Comparison of ENCODE assay signal across 34 mouse cellular contexts in genomic region chr12:116270538-116270937, GRCm38 (mm10). TPM values are rescaled to one million over a fixed set of nuclear protein-coding genes. Genes with fewer than 3 reads are reported as not detected.
"Had no signal": no experiment of that assay in that cellular context is flagged by ENCODE, and none has a peak within 500 bp of the region (broad histone marks: within the 10 kb centered on the region; RNA-seq: fewer than 3 reads in every experiment).

No protein-coding gene starts in this region.

- H3K9ac ChIP-seq: heart, embryonic 13.5 days; heart, embryonic 15.5 days; hindbrain, embryonic 13.5 days; hindbrain, embryonic 15.5 days; kidney, embryonic 15.5 days; limb, embryonic 12.5 days; liver, embryonic 13.5 days; liver, embryonic 15.5 days; liver, postnatal 0 days had no signal

- H3K27ac ChIP-seq: heart, embryonic 10.5 days; heart, embryonic 13.5 days; heart, embryonic 15.5 days; hindbrain, embryonic 13.5 days; hindbrain, embryonic 15.5 days; hindbrain, postnatal 0 days; kidney, embryonic 15.5 days; left cerebral cortex, adult 2 months; limb, embryonic 10.5 days; limb, embryonic 12.5 days; liver, embryonic 13.5 days; liver, embryonic 15.5 days had no signal

- H3K9me3 ChIP-seq: heart, embryonic 10.5 days; heart, embryonic 13.5 days; heart, embryonic 15.5 days; hindbrain, embryonic 13.5 days; hindbrain, embryonic 15.5 days; kidney, embryonic 15.5 days; limb, embryonic 10.5 days; limb, embryonic 12.5 days; liver, embryonic 13.5 days; liver, embryonic 15.5 days had no signal

- H3K4me3 ChIP-seq: heart, embryonic 10.5 days; heart, embryonic 13.5 days; heart, embryonic 15.5 days; hindbrain, embryonic 13.5 days; hindbrain, embryonic 15.5 days; kidney, embryonic 15.5 days; left cerebral cortex, adult 2 months; limb, embryonic 10.5 days; limb, embryonic 12.5 days; liver, embryonic 13.5 days; liver, embryonic 15.5 days had no signal

- H3K27me3 ChIP-seq: hindbrain, embryonic 15.5 days; limb, embryonic 12.5 days; liver, embryonic 13.5 days; liver, embryonic 15.5 days had no signal

- H3K36me3 ChIP-seq: heart, embryonic 10.5 days; heart, embryonic 13.5 days; heart, embryonic 15.5 days; hindbrain, embryonic 13.5 days; hindbrain, embryonic 15.5 days; kidney, embryonic 15.5 days; limb, embryonic 10.5 days; limb, embryonic 12.5 days; liver, embryonic 13.5 days; liver, embryonic 15.5 days had no signal

- ATAC-seq: hindbrain, postnatal 0 days had no signal

- H3K4me1 ChIP-seq: heart, embryonic 10.5 days; heart, embryonic 13.5 days; heart, embryonic 15.5 days; hindbrain, embryonic 13.5 days; hindbrain, embryonic 15.5 days; kidney, embryonic 15.5 days; limb, embryonic 10.5 days; limb, embryonic 12.5 days had no signal

- H3K4me2 ChIP-seq: heart, embryonic 13.5 days; heart, embryonic 15.5 days; hindbrain, embryonic 13.5 days; hindbrain, embryonic 15.5 days; kidney, embryonic 15.5 days; limb, embryonic 12.5 days; liver, embryonic 11.5 days; liver, embryonic 13.5 days; liver, embryonic 15.5 days had no signal

- DNase-seq: gastrocnemius, postnatal 10 days; gastrocnemius, postnatal 25 days; heart, adult 18-20 months; heart, postnatal 14 days; heart, postnatal 36 days; kidney, adult 11 months; kidney, adult 2 months; kidney, adult 9 months; kidney, postnatal 10 days; kidney, postnatal 36 days; layer of hippocampus, adult 9-11 months; layer of hippocampus, postnatal 36 days; liver; liver, embryonic 13.5 days; liver, postnatal 0 days had no signal

RNA-seq across cellular contexts. Expression of gene Gm11027, which starts 4.6 kb away (rescaled TPM):
- polyA plus RNA-seq: gonadal fat pad, adult 2 months; heart, embryonic 10.5 days; heart, embryonic 13.5 days; heart, embryonic 15.5 days; heart, postnatal 0 days; hindbrain, embryonic 11.5 days; hindbrain, embryonic 13.5 days; hindbrain, embryonic 15.5 days; hindbrain, postnatal 0 days; intestine, embryonic 14.5 days; intestine, embryonic 16.5 days; kidney, adult 2 months; kidney, embryonic 15.5 days; large intestine, adult 2 months; limb, embryonic 10.5 days; limb, embryonic 12.5 days; limb, embryonic 14.5 days; liver, embryonic 11.5 days; liver, embryonic 13.5 days; liver, embryonic 15.5 days; liver, postnatal 0 days had no signal
